Mouse (Mus musculus) cortical plate, adult 2 months (tissue): ENCODE measurements around the gene Cep57l1. TPM values are rescaled to one million over a fixed set of nuclear protein-coding genes. Genes with fewer than 3 reads are reported as not detected.

Experiments
- H3K27ac ChIP-seq: fragments of 200-500 bp; 2 replicates; pipeline ENCODE4 v1.5.1; 2012; ENCODE audit warnings: low read length, control low read depth, inconsistent platforms; ENCODE audit not compliant: insufficient read depth
- H3K4me1 ChIP-seq: fragments of 200-500 bp; 2 replicates; pipeline ENCODE4 v1.6.1; 2011; ENCODE audit warnings: low read length; ENCODE audit not compliant: control insufficient read depth, insufficient read depth
- H3K4me3 ChIP-seq: fragments of 200-500 bp; 2 replicates; pipeline ENCODE4 v1.5.1; 2011; ENCODE audit warnings: mild to moderate bottlenecking, low read length, control low read depth; ENCODE audit not compliant: insufficient read depth
- CTCF ChIP-seq: fragments of 200-500 bp; IDR thresholded peaks from 2 replicates; pipeline ENCODE4 v1.5.1; 2011; ENCODE audit warnings: mild to moderate bottlenecking, control low read depth, low read length; ENCODE audit not compliant: insufficient read depth; ENCODE audit errors: extremely low read depth
- POLR2A ChIP-seq: fragments of 200-500 bp; IDR thresholded peaks from 2 replicates; pipeline ENCODE4 v1.6.1; 2011; ENCODE audit warnings: mild to moderate bottlenecking, low read length, control low read depth; ENCODE audit not compliant: insufficient read depth; ENCODE audit errors: extremely low read depth
- polyA plus RNA-seq: library from polyadenylated mRNA; depleted of rRNA; stranded (reverse); fragments of >200 nt; gene quantifications from 2 replicates; pipeline ENCODE4 v1.2.3, GENCODE M21; 2012

Cep57l1 gene
- polyA plus RNA-seq, 1 experiment = 6.5 TPM

GRCm38 (mm10) chr10:41804711-41805110, 5.0 kb downstream of the Cep57l1 start:
- no peak overlapping the region for H3K4me3 ChIP-seq
- no peaks in the 10 kb centered on the region for H3K4me1 ChIP-seq
- TF ChIP-seq POLR2A (no peak), CTCF (no peak)
- H3K27ac ChIP-seq = no peak overlapping the region

DNA sequence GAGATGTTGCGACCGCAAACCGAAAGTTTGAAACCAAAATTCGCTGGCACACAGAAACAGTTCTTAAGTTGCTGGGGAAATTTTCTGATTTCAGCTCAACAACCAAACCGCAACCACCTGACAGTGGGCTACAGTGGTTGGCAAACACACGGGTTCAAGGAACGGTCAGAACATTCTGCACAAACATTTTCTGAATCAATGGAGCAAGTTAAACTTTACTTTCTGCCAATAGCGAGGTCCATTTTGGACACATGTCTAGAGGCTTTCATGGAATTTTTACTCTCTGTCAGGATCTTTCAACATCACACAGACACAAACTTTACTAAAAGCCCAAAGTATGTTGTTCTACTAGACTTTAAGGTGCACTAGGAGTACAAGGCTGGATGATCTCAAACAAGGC, 6.2 kb downstream of the Cep57l1 start:
- no peak overlapping the region for H3K27ac ChIP-seq
- H3K4me3 ChIP-seq = no peak overlapping the region
- TF ChIP-seq CTCF (no peak), POLR2A (no peak)
- H3K4me1 ChIP-seq = no peaks in the 10 kb centered on the region

GRCm38 (mm10) chr10:41797253-41797652, 12.4 kb downstream of the Cep57l1 start:
- TF ChIP-seq POLR2A (no peak), CTCF (no peak)
- Histone ChIP-seq H3K4me1 (no peaks in the 10 kb centered on the region), H3K4me3 (no peak overlapping the region), H3K27ac (no peak overlapping the region)

DNA sequence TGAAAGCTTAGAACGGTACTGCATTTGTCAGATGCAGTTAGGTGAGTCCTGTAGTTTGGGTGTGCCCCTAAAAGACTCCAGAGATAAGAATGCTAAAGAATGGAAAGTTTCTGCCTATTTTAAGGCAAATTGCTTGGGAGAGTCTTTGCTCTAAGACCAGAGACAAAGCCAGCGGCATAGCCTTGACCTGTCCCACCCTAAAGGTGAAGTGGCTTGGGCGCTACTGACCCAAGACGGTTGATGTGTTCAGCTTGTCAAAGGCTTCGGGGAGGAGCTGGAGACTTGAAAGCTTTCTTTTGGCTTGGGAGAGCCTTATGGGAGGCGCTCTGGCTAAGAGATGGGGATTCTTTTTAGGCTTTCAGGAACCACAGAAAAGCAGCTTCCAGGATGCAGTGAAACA, 17.3 kb downstream of the Cep57l1 start:
- Histone ChIP-seq H3K27ac (no peak overlapping the region), H3K4me3 (no peak overlapping the region), H3K4me1 (no peaks in the 10 kb centered on the region)
- TF ChIP-seq CTCF (no peak), POLR2A (no peak)

GRCm38 (mm10) chr10:41767254-41767653, 42.4 kb downstream of the Cep57l1 start:
- H3K4me1 ChIP-seq = no peaks in the 10 kb centered on the region
- TF ChIP-seq POLR2A = no peak
- no peak for TF ChIP-seq CTCF
- no peak overlapping the region for H3K4me3 ChIP-seq
- H3K27ac ChIP-seq = no peak overlapping the region

DNA sequence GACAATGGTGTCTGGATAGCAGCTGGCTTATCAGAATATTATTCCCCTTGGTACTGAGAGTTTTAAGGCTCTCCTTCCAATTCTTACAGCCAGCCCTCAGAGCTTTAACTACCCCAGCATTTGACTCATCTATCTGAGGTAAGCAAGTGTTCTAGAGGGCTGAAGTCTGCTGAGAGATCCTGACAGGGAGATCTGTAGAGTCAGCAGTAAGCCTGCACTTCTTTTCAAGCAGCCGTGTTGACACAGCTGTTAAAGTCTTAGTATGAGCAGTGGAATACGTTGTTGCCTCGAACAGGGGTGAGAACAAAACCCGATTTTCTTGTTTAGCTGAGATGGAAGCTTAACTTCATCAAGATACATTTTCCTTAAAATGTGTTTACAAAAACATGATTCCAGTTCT, 43.4 kb downstream of the Cep57l1 start:
- TF ChIP-seq POLR2A (no peak), CTCF (no peak)
- H3K4me1 ChIP-seq = no peaks in the 10 kb centered on the region
- H3K27ac ChIP-seq = no peak overlapping the region
- H3K4me3 ChIP-seq = no peak overlapping the region

GRCm38 (mm10) chr10:41765586-41765985, 44.1 kb downstream of the Cep57l1 start:
- H3K4me1 ChIP-seq = no peaks in the 10 kb centered on the region
- no peak for TF ChIP-seq POLR2A
- no peak for TF ChIP-seq CTCF
- no peak overlapping the region for H3K4me3 ChIP-seq
- H3K27ac ChIP-seq = no peak overlapping the region

GRCm38 (mm10) chr10:41763741-41764385, 45.8 kb downstream of the Cep57l1 start:
- no peak for TF ChIP-seq CTCF
- TF ChIP-seq POLR2A = no peak
- Histone ChIP-seq H3K4me3 (no peak overlapping the region), H3K27ac (no peak overlapping the region), H3K4me1 (no peaks in the 10 kb centered on the region)

GRCm38 (mm10) chr10:41760866-41761265, 48.8 kb downstream of the Cep57l1 start:
- no peak overlapping the region for H3K27ac ChIP-seq
- H3K4me3 ChIP-seq = no peak overlapping the region
- TF ChIP-seq POLR2A (no peak), CTCF (no peak)
- H3K4me1 ChIP-seq = no peaks in the 10 kb centered on the region

DNA sequence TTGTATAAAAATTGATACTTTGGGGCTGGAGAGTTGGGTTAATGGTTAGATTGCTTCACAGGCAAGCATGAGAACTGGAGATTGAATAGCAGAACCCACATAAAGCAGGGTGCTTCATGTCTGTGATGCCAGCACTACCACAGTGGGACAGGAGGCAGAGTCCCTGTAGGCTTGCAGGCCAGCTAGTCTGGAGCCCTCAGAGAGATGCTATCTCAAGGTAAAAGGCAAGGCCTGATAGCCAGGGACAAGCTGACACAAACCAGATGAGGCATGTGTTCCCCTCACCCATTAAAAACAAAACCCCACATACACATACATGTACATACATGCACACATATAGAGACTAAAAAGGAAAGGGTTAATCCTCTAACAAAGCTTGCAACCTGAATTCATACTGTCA, 51.6 kb downstream of the Cep57l1 start:
- Histone ChIP-seq H3K27ac (no peak overlapping the region), H3K4me1 (no peaks in the 10 kb centered on the region), H3K4me3 (no peak overlapping the region)
- no peak for TF ChIP-seq POLR2A
- TF ChIP-seq CTCF = no peak

- H3K4me1 ChIP-seq = no peaks in the 10 kb centered on the region
- no peak for TF ChIP-seq CTCF
- TF ChIP-seq POLR2A = no peak
- H3K27ac ChIP-seq = no peak overlapping the region
- no peak overlapping the region for H3K4me3 ChIP-seq
These were observed 52.4 kb downstream of the Cep57l1 start for GRCm38 (mm10) chr10:41757226-41757625.
